8 mouse cellular contexts compared by ENCODE assay signal in genomic region chr6:83427512-83427911, GRCm38 (mm10). TPM values are rescaled to one million over a fixed set of nuclear protein-coding genes. Genes with fewer than 3 reads are reported as not detected.
A peak's percentile ranks its signal among the peaks of the same experiment; 100 is the strongest.
DNase-seq lines count a peak whose midpoint lies in the region; ATAC-seq lines count a peak whose summit lies in the region.

No protein-coding gene starts in this region.

- H3K4me1 ChIP-seq in heart, embryonic 16.5 days (ENCODE audit: control insufficient read depth, insufficient read depth, low read length) = peaks cover 35% of the 10 kb centered on the region
- H3K4me1 ChIP-seq in forebrain, embryonic 11.5 days (replicated peaks; ENCODE audit: control insufficient read depth, insufficient read depth, low read length) = peaks cover 14% of the 10 kb centered on the region
- H3K4me1 ChIP-seq in midbrain, embryonic 14.5 days (ENCODE audit: control insufficient read depth, insufficient read depth, low read length) = peaks cover 49% of the 10 kb centered on the region

- H3K4me3 ChIP-seq in heart, embryonic 16.5 days (ENCODE audit: low read length) = no peak overlapping the region
- no peak overlapping the region for H3K4me3 ChIP-seq in forebrain, embryonic 11.5 days (ENCODE audit: low read depth, low read length)
- no peak overlapping the region for H3K4me3 ChIP-seq in midbrain, embryonic 14.5 days (replicated peaks; ENCODE audit: low read depth, low read length)

- no peaks in the 10 kb centered on the region for H3K36me3 ChIP-seq in heart, embryonic 16.5 days (ENCODE audit: control insufficient read depth, insufficient read depth)
- H3K36me3 ChIP-seq in forebrain, embryonic 11.5 days (ENCODE audit: control insufficient read depth, insufficient read depth, low read length) = no peaks in the 10 kb centered on the region; the same call in 1 of the 2 replicates
- peaks cover 13% of the 10 kb centered on the region for H3K36me3 ChIP-seq in midbrain, embryonic 14.5 days (ENCODE audit: control insufficient read depth, insufficient read depth, low read length)

- peak overlapping the region; percentile 41; the same call in 1 of the 2 replicates for H3K9ac ChIP-seq in heart, embryonic 16.5 days (ENCODE audit: low read length)
- H3K9ac ChIP-seq in forebrain, embryonic 11.5 days (ENCODE audit: low read length) = no peak overlapping the region
- H3K9ac ChIP-seq in midbrain, embryonic 14.5 days (replicated peaks; ENCODE audit: low read length) = no peak overlapping the region

- ATAC-seq in heart, embryonic 16.5 days (replicated peaks; ENCODE audit: extremely low read depth, insufficient read depth, low FRiP score) = 0 out of 2 replicates have a peak, but pooled peaks have one; percentile 12
- no peak; the same call in 1 of the 2 replicates for ATAC-seq in forebrain, embryonic 11.5 days (replicated peaks; ENCODE audit: low FRiP score)
- ATAC-seq in midbrain, embryonic 14.5 days (ENCODE audit: low FRiP score, low TSS enrichment) = peak; percentile 35; the same call in 1 of the 2 replicates
- no peak for ATAC-seq in granulocyte monocyte progenitor cell, adult 5-6 weeks (replicated peaks; ENCODE audit: poor library complexity, severe bottlenecking)

- H3K27ac ChIP-seq in heart, embryonic 16.5 days (ENCODE audit: low read length) = peak overlapping the region; percentile 37
- H3K27ac ChIP-seq in forebrain, embryonic 11.5 days (ENCODE audit: low read depth, low read length) = 0 out of 2 replicates have a peak overlapping the region, but pooled peaks have one; percentile 42
- H3K27ac ChIP-seq in midbrain, embryonic 14.5 days (replicated peaks; ENCODE audit: low read depth, low read length) = peak overlapping the region; percentile 64

- WGBS in heart, embryonic 16.5 days = 50% methylated on average over 6 of the region's 6 CpGs
- 44% methylated on average over 6 of the region's 6 CpGs for WGBS in forebrain, embryonic 11.5 days
- WGBS in midbrain, embryonic 14.5 days = 30% methylated on average over 6 of the region's 6 CpGs

- no peak for DNase-seq in heart, adult 18-20 months
- DNase-seq in R1 (ENCODE audit: low read depth, low spot score) = peak; percentile 42
- peak; percentile 64 for DNase-seq in forebrain, embryonic 11.5 days (ENCODE audit: low spot score)
- DNase-seq in midbrain, embryonic 14.5 days = no peak
- DNase-seq in urinary bladder, postnatal 10 days (ENCODE audit: low spot score) = no peak
- DNase-seq in cerebellum, adult 8-10 months = no peak

- no peaks in the 10 kb centered on the region for H3K9me3 ChIP-seq in heart, embryonic 16.5 days (replicated peaks; ENCODE audit: control insufficient read depth, low read length)
- no peaks in the 10 kb centered on the region for H3K9me3 ChIP-seq in forebrain, embryonic 11.5 days (ENCODE audit: control insufficient read depth, low read length)
- H3K9me3 ChIP-seq in midbrain, embryonic 14.5 days (ENCODE audit: control insufficient read depth, low read length) = no peaks in the 10 kb centered on the region

- no peak overlapping the region; the same call in 1 of the 2 replicates for H3K4me2 ChIP-seq in heart, embryonic 16.5 days (ENCODE audit: low read depth, low read length)
- H3K4me2 ChIP-seq in forebrain, embryonic 11.5 days (ENCODE audit: low read depth, low read length, severe bottlenecking) = no peak overlapping the region
- H3K4me2 ChIP-seq in midbrain, embryonic 14.5 days (ENCODE audit: low read length) = 0 out of 2 replicates have a peak overlapping the region, but pooled peaks have one; percentile 12

- no peaks in the 10 kb centered on the region for H3K27me3 ChIP-seq in heart, embryonic 16.5 days (ENCODE audit: control insufficient read depth, insufficient read depth, low read length)
- no peaks in the 10 kb centered on the region for H3K27me3 ChIP-seq in forebrain, embryonic 11.5 days (ENCODE audit: control insufficient read depth, insufficient read depth, low read length)
- H3K27me3 ChIP-seq in midbrain, embryonic 14.5 days (ENCODE audit: control insufficient read depth, insufficient read depth, low read length) = no peaks in the 10 kb centered on the region

RNA-seq across cellular contexts. Expression of gene Tet3, which starts 31.4 kb away (rescaled TPM):
- polyA plus RNA-seq in heart, embryonic 16.5 days (2015; fragmentation: Nextera tagmentation; extraction: Ambion mirVana) = 29.0 and 29.3 TPM in 2 replicates
- total RNA-seq in heart, adult 18-20 months (2021) = 10 to 100 TPM; 11.5 to 12.7 TPM
- 49.9 and 56.0 TPM in 2 replicates for polyA plus RNA-seq in forebrain, embryonic 11.5 days (2014; fragmentation: Nextera tagmentation; extraction: Ambion mirVana)
- polyA plus RNA-seq in midbrain, embryonic 14.5 days (2014; fragmentation: Nextera tagmentation; extraction: Ambion mirVana) = 50.0 and 56.0 TPM in 2 replicates
- total RNA-seq in granulocyte monocyte progenitor cell, adult 5-6 weeks (2014; fragmentation: Nextera tagmentation) = 35.6 and 46.9 TPM in 2 replicates
- 13.4 and 17.5 TPM in 2 replicates for total RNA-seq in granulocyte monocyte progenitor cell, adult 5-6 weeks (2017)

Comparison
In these comparisons a context has a peak if more than half of its experiments do, and no peak if none do; other contexts are left out.
1. ATAC-seq: peak in heart, embryonic 16.5 days (single experiment) and midbrain, embryonic 14.5 days (single experiment); none in forebrain, embryonic 11.5 days (single experiment) and granulocyte monocyte progenitor cell, adult 5-6 weeks (single experiment).
2. DNase-seq: peak in R1 (single experiment) and forebrain, embryonic 11.5 days (single experiment); none in heart, adult 18-20 months (0 of 2), midbrain, embryonic 14.5 days (single experiment), urinary bladder, postnatal 10 days (single experiment) and cerebellum, adult 8-10 months (single experiment).
3. Peak in every context shown above with its lines, with median percentiles within 50 percentile points of each other: H3K27ac ChIP-seq.